Mouse (Mus musculus) small intestine, adult 2 months (tissue): ENCODE data around the gene Ncf2. TPM values are rescaled to one million over a fixed set of nuclear protein-coding genes. Genes with fewer than 3 reads are reported as not detected.

Experiments
- H3K27ac ChIP-seq: fragments of 200-500 bp; 2 replicates; pipeline ENCODE4 v1.5.1; 2012; ENCODE audit warnings: low read depth, low read length, control low read depth, inconsistent platforms; ENCODE audit not compliant: insufficient read depth
- H3K27me3 ChIP-seq: fragments of 200-500 bp; 2 replicates; pipeline ENCODE4 v1.6.1; 2012; ENCODE audit warnings: mild to moderate bottlenecking, moderate library complexity, low read length, inconsistent platforms; ENCODE audit not compliant: control insufficient read depth, insufficient read depth
- H3K36me3 ChIP-seq: fragments of 200-500 bp; 2 replicates; pipeline ENCODE4 v1.6.1; 2012; ENCODE audit warnings: mild to moderate bottlenecking, low read length, control low read depth, inconsistent platforms; ENCODE audit not compliant: control insufficient read depth, insufficient read depth
- H3K4me1 ChIP-seq: fragments of 200-500 bp; 2 replicates; pipeline ENCODE4 v1.6.1; 2012; ENCODE audit warnings: low read length, inconsistent platforms, mixed read lengths; ENCODE audit not compliant: control insufficient read depth, insufficient read depth, insufficient read length
- H3K4me3 ChIP-seq: fragments of 200-500 bp; 2 replicates; pipeline ENCODE4 v1.5.1; 2012; ENCODE audit warnings: low read depth, mild to moderate bottlenecking, control low read depth, inconsistent platforms, low read length, moderate library complexity
- CTCF ChIP-seq: fragments of 200-500 bp; IDR thresholded peaks from 2 replicates; pipeline ENCODE4 v1.5.1; 2012; ENCODE audit warnings: low read depth, mild to moderate bottlenecking, control low read depth, inconsistent platforms, low read length, moderate library complexity, mixed read lengths; ENCODE audit not compliant: insufficient replicate concordance, insufficient read length; ENCODE audit errors: extremely low read depth
- POLR2A ChIP-seq: fragments of 200-500 bp; IDR thresholded peaks from 2 replicates; pipeline ENCODE4 v1.6.1; 2012; ENCODE audit warnings: low read depth, mild to moderate bottlenecking, control low read depth, inconsistent platforms, low read length, moderate library complexity
- WGBS: fragments of 180-500 bp; shearing (Covaris S2); methylation state at CpG from one replicate; pipeline ENCODE4 v1.1.7; 2018; 5-methylcytosine and 5-hydroxymethylcytosine counted together
- polyA plus RNA-seq: library from polyadenylated mRNA; depleted of rRNA; stranded (reverse); fragments of >200 nt; gene quantifications from 2 replicates; pipeline ENCODE4 v1.2.3, GENCODE M21; 2012; rRNA removed

Gene Ncf2
- polyA plus RNA-seq, 1 experiment, result 5.4 TPM

DNA sequence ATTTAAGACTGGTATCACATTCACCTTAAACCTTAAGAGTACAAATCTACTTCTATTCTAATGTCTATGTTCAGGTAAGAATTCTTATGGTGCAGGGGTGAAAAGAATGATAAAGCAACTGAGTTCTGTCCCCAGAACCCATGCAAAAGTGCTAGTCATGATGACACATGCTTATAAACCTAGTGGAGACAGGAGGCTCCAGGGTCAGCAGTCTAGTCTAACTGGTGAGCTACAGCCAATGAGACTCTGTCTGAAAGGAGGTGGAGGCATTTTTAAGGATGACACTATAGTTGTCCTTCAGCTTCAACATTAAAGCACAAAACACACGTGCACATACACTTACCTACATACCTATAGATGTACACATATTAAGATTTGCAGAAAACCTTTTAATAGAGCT, 44.6 kb downstream of the Ncf2 start:
- H3K4me1 ChIP-seq, result peaks cover 2% of the 10 kb centered on the region; the same call in 1 of the 2 replicates
- no peak overlapping the region for H3K4me3 ChIP-seq
- no peak overlapping the region for H3K27ac ChIP-seq
- TF ChIP-seq POLR2A, result no peak
- no peak for TF ChIP-seq CTCF
- H3K36me3 ChIP-seq, result peaks cover 64% of the 10 kb centered on the region
- 78% methylated on average over 1 of the region's 1 CpGs for WGBS
- no peaks in the 10 kb centered on the region for H3K27me3 ChIP-seq

DNA sequence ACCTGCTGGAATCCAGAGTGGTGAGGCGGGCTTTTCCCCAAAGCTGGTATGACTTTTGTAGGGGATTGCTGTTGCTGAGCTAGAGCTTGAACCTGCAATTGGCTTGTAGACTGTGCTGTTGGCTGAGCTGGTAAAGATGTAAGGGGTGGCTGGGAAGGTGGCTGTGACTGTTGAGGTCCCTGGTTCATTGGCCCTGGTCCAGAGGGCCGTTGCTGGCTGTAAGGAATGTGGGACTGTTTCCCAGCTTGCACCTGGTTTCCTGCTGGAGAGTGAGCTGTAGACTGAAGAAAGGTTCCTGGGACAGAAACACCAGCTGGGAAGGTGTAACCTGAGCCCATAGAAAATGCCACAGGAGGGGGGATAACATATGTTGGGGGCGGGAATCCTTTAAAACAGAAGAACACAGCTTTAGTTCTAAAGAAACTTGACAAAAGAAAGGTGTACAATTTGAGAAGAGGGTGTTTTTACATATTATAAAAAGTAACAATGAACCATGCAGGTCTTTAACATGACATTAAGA, 45.3 kb downstream of the Ncf2 start:
- Histone ChIP-seq H3K27ac (no peak overlapping the region), H3K27me3 (no peaks in the 10 kb centered on the region), H3K4me3 (no peak overlapping the region), H3K4me1 (peaks cover 2% of the 10 kb centered on the region; the same call in 1 of the 2 replicates), H3K36me3 (peaks cover 60% of the 10 kb centered on the region)
- no peak for TF ChIP-seq POLR2A
- no peak for TF ChIP-seq CTCF
- WGBS, result 69% methylated on average over 3 of the region's 3 CpGs

DNA sequence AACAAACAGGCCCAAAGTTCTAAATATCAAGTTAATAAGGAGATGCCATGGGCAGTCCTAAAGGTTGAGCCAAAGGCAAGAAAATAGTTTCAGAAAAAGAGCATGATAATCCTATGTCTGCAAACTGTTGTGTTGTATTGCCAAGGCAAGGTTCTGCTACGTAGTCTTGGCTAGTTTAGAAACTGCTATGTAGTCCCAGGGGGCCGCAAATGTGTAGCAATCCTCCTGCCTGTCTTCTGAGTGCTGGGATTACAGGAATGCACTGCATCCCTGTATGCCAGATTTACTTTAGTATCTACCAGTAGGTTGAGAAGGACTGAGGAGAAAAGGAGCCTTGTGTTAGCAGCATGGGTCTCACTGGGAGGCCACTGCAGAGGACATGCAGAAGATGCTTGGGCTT, 46.9 kb downstream of the Ncf2 start:
- Histone ChIP-seq H3K36me3 (peaks cover 61% of the 10 kb centered on the region), H3K27me3 (no peaks in the 10 kb centered on the region), H3K4me3 (no peak overlapping the region), H3K4me1 (no peaks in the 10 kb centered on the region), H3K27ac (no peak overlapping the region)
- TF ChIP-seq CTCF, result no peak
- TF ChIP-seq POLR2A, result no peak
- WGBS, result 96% methylated on average over 2 of the region's 2 CpGs

DNA sequence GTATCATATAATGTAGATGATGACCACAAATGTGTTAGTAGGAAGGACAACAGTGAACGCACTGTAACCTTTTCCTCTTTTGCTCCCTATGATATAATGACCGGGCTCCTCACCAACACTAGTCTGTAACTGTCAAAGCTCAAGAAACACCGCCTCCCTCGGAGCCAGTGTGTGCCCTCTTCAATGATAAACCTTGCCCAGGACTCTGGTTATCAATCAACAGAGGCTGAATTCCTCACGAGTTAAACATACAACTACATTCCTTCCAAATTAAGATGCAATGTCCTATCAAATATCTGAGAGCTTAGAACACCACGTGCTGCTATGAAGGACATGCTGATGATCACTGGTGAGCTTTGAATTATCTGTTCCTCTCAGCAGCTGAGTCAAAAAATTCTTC, 69.9 kb downstream of the Ncf2 start:
- Histone ChIP-seq H3K4me1 (no peaks in the 10 kb centered on the region), H3K27me3 (no peaks in the 10 kb centered on the region), H3K4me3 (no peak overlapping the region), H3K27ac (no peak overlapping the region), H3K36me3 (peaks cover 26% of the 10 kb centered on the region)
- TF ChIP-seq CTCF (no peak), POLR2A (no peak)
- WGBS, result 80% methylated on average over 6 of the region's 6 CpGs

DNA sequence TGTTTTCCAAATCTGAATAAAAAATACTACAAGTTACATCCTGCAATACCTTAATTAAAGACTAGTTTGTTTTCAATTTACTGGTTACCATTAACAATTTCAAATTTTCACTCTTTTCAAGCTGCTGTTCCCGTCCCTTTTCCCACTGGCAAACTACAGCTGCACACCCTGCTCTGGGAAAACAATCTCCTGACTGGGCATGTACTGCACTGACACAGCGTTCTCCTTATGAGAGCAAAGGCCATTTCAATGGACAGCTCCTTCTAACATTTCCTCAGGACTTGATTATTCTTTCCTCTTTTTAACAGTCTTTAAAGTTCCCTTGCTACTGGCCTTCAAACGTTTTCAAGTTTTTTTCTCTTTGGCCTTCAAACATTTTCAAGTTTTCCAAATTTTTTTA, 71.0 kb downstream of the Ncf2 start:
- Histone ChIP-seq H3K27me3 (no peaks in the 10 kb centered on the region), H3K36me3 (peaks cover 22% of the 10 kb centered on the region), H3K4me3 (no peak overlapping the region), H3K4me1 (no peaks in the 10 kb centered on the region), H3K27ac (no peak overlapping the region)
- WGBS, result 70% methylated on average over 3 of the region's 3 CpGs
- TF ChIP-seq POLR2A, result no peak
- TF ChIP-seq CTCF, result no peak

Other genes starting within 250 kb of the Ncf2 start
- gene Apobec4, start 49.6 kb upstream of the Ncf2 start, polyA plus RNA-seq, result not detected in 2 replicates
- 1.8 and 3.3 TPM in 2 replicates for gene Rgl1, start 33.8 kb upstream of the Ncf2 start, polyA plus RNA-seq
- 76.3 and 102 TPM in 2 replicates for gene Arpc5, start 33.7 kb upstream of the Ncf2 start, polyA plus RNA-seq
- 11.1 and 23.5 TPM in 2 replicates for gene Smg7, start 102.5 kb downstream of the Ncf2 start, polyA plus RNA-seq
- gene Nmnat2, start 154.8 kb downstream of the Ncf2 start, polyA plus RNA-seq, result 0.35 and 0.81 TPM in 2 replicates